Mouse (Mus musculus): ENCODE measurements around the gene Srsf9.
"Not testable (repeated sequence)": the region's sequence is repeated elsewhere in the genome, so short reads cannot be mapped to it uniquely, and the experiment has no call there.

Gene Srsf9

DNA sequence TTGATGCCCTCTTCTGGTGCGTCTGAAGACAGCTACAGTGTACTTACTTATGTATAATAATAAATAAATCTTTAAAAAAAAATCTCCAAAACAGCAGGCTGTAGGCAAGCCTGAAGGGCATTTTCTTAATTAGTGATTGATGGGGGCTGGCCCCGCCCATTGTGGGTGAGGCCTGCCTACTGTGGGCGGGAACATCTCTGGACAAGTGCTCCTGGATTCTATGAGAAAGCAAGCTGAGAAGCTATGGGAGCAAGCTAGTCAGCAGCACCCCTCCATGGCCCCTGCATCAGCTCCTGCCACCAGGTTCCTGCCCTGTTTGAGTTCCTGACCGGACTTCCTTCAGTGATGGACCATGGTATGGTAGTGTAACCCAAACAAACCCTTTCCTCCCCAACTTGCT is 37.8 kb downstream of the Srsf9 start:
- in situ Hi-C loops (cut with MboI, MseI): loop anchor here in 1 of 2 experiments (5.0 kb wide), 1 partner anchor 43 kb away; no protein-coding TSS in a partner anchor

DNA sequence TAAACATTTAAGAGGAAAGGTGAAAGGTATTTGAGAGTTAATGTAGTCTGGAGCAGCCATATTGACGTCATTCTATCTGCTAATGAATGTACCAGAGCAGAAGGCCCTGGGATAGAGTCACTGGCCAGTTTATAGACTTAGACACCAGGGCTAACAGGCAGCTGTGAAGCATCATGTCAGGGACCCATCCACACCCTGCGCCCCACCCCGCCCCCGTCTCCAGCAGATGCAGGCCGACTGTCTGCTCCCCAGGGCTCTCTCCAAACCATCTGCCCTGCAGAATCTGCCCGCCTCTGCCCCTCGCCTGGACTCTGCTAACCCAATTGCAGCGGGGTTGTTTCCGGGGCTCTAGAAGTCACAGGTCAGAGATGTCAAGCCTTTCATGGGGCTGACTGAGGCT is 44.8 kb downstream of the Srsf9 start:
- in situ Hi-C loops (cut with MboI, MseI): no loop called here

DNA sequence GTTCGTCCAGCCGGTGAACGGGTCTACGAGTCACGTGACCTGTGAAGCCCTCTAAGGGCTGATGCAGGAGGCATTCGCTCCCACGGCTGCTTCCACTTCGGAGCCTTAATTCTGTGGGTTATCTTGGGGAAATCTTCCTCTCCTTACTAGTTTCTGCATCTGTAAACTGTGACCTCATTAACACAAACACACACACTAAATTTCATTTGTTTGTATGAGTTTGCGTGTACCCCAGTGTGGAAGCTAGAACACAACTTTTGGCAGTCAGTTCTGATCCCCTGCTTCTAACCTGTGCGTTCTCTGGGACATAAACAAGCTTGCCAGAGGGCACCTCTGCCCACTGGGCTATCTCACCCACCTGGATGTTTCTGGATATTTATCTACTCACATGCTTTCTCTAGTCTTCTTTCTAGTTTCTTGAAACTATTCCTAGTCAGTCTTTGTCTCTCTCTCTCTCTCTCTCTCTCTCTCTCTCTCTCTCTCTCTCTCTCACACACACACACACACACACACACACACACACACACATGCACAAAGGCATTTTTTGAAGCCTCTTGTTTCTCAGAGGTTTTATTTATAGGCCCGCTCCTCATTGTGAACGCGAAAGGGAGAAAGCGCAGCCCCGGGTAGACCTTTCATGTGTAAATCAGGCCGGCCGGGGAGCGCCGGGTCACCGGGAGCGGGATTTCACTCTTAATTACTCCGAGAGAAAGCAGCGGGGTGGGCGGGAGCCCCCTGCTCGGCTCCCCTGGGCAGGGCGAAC is 46.6 kb downstream of the Srsf9 start:
- in situ Hi-C loops (cut with MboI, MseI): no loop called here

DNA sequence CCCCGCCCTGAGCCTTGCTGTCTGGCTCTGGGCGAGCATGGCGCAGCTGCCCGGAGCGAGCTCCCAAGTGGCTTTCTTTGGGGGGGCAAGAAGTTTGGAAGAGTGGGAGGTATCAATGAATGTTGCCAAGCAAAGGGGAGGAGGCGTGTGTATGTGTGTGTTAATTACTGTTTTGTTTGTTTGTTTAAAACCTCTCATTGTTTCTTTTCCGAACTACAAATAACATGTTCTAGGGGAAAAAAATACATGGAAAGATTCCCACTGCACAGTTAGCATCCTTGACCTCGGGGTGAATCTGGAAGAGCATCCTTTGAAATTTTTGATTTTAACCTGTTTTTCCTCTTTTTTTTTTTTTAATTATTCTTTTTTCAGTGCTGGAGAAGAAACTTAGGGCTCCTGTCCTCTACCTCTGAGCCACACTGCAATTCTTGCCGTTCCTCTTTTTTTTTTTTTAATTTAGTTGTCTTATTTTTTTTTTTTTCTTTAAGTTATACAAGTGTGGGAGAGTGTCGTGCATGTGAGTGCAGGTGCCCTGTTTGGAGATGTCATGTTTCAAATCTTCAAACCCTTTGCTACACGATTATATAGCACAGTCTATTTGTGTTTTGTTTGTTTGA is 47.3 kb downstream of the Srsf9 start:
- in situ Hi-C loops (cut with MboI, MseI): no loop called here

DNA sequence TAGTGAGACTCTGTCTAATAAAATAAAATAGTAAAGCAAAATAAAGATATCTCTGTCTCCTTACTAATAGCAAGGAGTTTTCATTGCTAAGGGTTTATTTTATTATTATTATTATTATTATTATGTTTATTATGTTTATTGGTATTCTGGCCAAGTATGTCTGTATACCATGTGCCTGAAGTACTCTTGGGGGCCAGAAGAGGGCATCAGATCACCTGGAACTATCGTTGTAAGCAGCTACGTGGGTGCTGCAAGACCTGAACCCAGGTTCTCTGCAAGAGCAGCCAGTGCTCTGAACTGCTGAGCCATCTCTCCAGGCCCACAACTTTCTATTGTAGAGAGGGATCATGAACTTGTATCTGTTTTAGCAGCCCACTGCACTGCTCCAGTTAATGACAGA is 48.5 kb downstream of the Srsf9 start:
- in situ Hi-C loops (cut with MboI, MseI): no loop called here

DNA sequence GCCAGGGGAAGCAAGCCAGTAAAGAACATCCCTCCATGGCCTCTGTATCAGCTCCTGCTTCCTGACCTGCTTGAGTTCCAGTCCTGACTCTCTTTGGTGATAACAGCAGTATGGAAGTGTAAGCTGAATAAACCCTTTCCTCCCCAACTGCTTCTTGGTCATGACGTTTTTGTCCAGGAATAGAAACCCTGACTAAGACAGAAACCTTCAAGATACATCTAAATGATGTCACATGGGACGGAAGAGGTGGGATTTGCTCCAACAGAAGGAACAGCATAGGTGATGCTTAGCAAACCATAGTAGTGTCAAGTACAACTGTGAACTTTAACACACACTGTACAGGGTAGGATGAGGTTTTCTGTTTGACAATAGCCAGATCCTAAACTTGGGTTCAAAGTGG is 51.9 kb downstream of the Srsf9 start:
- in situ Hi-C loops (cut with MboI, MseI): not testable (repeated sequence)
